Mouse (Mus musculus): ENCODE measurements around the gene Ror1. TPM values are rescaled to one million over a fixed set of nuclear protein-coding genes. Genes with fewer than 3 reads are reported as not detected.

Ror1 gene
- total and polyA plus RNA-seq, 3 experiments = 0.05 TPM; not detected in 2

DNA sequence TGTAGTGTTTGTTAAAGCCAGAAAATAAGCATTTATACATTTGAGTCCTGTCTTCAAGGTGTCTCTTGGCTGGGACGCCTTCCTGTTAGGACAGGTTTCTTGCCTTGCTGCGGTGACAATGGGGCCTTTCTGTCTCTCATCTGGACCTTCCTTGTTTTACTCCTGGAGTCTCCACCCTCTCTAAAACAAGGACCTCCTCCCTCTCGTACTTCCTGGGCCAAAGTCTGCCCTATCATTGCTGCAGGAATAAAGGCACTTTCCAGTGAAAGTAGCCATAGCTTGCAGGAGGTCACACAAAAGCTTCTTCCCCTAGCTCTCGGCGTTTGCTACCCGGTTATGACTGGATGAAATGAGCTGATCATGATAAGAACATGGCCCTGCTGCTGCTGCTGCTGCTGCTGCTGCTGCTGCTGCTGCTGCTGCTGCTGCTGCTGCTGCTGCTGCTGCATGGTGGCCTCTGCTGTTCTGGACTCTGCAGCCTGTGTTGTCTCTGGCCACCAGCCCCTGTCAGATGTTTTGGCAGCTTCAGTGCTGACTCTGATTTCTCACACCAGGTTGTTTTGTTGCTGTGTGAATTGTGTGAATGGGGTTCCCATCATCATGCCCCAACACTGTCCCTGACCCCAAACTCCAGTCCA is 92.1 kb downstream of the Ror1 start:
- no peak overlapping the region for H3K4me3 ChIP-seq (ENCODE audit: low read depth, low read length)
- no peaks in the 10 kb centered on the region for H3K9me3 ChIP-seq (replicated peaks)
- H3K4me1 ChIP-seq (ENCODE audit: insufficient read depth, low read depth, low read length) = no peaks in the 10 kb centered on the region
- no peaks in the 10 kb centered on the region for H3K27me3 ChIP-seq (ENCODE audit: insufficient read depth, low read length)
- ATAC-seq (ENCODE audit: extremely low read depth, insufficient number of reproducible peaks, low FRiP score, poor library complexity, severe bottlenecking) (no peak), DNase-seq (ENCODE audit: low spot score) (no peak)
- TF ChIP-seq GATA1 (IDR thresholded peaks at IDR 0.05; ENCODE audit: borderline replicate concordance, low read length) = no peak
- TF ChIP-seq GATA2 (IDR thresholded peaks at IDR 0.05; ENCODE audit: borderline replicate concordance, low read depth, low read length) = no peak
- TF ChIP-seq CTCF (IDR thresholded peaks at IDR 0.05; ENCODE audit: low read depth, low read length) = no peak
- TF ChIP-seq POLR2AphosphoS5 (IDR thresholded peaks at IDR 0.05; ENCODE audit: insufficient replicate concordance, low read depth, low read length) = no peak
- TF ChIP-seq TAL1 (conservative IDR thresholded peaks at IDR 0.05; ENCODE audit: low read depth, low read length) = no peak
- no peaks in the 10 kb centered on the region for H3K36me3 ChIP-seq (replicated peaks)

DNA sequence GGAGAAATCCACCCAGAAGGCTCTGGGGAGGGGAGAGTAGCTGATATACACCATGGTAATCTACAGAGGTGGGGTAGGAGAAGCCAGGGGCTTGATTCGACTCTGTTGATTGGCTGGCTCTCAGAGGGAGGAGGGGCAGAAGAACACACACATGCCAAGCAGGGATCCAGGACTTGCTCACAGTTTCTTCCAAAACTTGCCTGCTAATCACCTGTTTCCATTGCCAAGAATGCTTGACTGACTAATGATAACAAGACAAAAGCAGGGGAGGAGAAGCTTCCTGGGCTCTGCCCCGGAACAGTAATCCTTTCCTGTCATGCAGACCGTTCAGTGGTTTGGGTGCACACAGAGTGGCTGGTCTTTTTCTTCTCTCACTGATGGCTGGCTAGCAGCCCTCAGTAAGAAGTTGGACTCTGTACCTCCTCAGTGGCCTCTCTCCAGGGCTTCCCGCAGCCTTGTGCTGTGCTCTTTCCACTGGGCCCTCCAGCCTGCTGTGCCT is 92.7 kb downstream of the Ror1 start:
- ATAC-seq (ENCODE audit: extremely low read depth, insufficient number of reproducible peaks, low FRiP score, poor library complexity, severe bottlenecking) (no peak), DNase-seq (ENCODE audit: low spot score) (no peak)
- Histone ChIP-seq H3K4me3 (ENCODE audit: low read depth, low read length) (no peak overlapping the region), H3K9me3 (replicated peaks) (no peaks in the 10 kb centered on the region), H3K36me3 (replicated peaks) (no peaks in the 10 kb centered on the region), H3K27me3 (ENCODE audit: insufficient read depth, low read length) (no peaks in the 10 kb centered on the region), H3K4me1 (ENCODE audit: insufficient read depth, low read depth, low read length) (no peaks in the 10 kb centered on the region)
- TF ChIP-seq TAL1 (conservative IDR thresholded peaks at IDR 0.05; ENCODE audit: low read depth, low read length) = no peak
- TF ChIP-seq GATA2 (IDR thresholded peaks at IDR 0.05; ENCODE audit: borderline replicate concordance, low read depth, low read length) = no peak
- TF ChIP-seq POLR2AphosphoS5 (IDR thresholded peaks at IDR 0.05; ENCODE audit: insufficient replicate concordance, low read depth, low read length) = no peak
- TF ChIP-seq CTCF (IDR thresholded peaks at IDR 0.05; ENCODE audit: low read depth, low read length) = no peak
- no peak for TF ChIP-seq GATA1 (IDR thresholded peaks at IDR 0.05; ENCODE audit: borderline replicate concordance, low read length)

DNA sequence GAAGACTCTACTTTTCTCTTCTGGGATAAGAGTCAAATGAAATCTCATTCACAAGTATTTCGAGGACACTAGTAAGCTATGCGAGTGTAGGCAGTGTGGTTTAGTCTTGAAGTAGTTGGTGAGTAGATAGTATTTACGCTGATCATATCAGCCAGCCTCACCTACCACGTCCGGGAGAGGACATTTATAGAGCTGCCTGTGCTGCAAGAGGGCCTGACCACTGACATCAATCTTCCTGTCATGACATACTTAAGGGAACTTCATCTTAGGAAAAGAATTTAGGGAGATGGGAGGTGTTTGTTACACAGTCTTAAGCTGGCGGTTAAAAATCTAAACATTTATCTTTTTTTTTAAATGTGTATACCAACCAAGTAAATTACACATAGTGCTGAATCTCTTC is 95.9 kb downstream of the Ror1 start:
- DNase-seq (ENCODE audit: low spot score) (no peak), ATAC-seq (ENCODE audit: extremely low read depth, insufficient number of reproducible peaks, low FRiP score, poor library complexity, severe bottlenecking) (no peak)
- Histone ChIP-seq H3K4me1 (ENCODE audit: insufficient read depth, low read depth, low read length) (no peaks in the 10 kb centered on the region), H3K27me3 (ENCODE audit: insufficient read depth, low read length) (no peaks in the 10 kb centered on the region), H3K9me3 (replicated peaks) (no peaks in the 10 kb centered on the region), H3K36me3 (replicated peaks) (no peaks in the 10 kb centered on the region), H3K4me3 (ENCODE audit: low read depth, low read length) (no peak overlapping the region)
- TF ChIP-seq GATA2 (IDR thresholded peaks at IDR 0.05; ENCODE audit: borderline replicate concordance, low read depth, low read length) (no peak), POLR2AphosphoS5 (IDR thresholded peaks at IDR 0.05; ENCODE audit: insufficient replicate concordance, low read depth, low read length) (no peak), GATA1 (IDR thresholded peaks at IDR 0.05; ENCODE audit: borderline replicate concordance, low read length) (no peak), TAL1 (conservative IDR thresholded peaks at IDR 0.05; ENCODE audit: low read depth, low read length) (no peak), CTCF (IDR thresholded peaks at IDR 0.05; ENCODE audit: low read depth, low read length) (no peak)

DNA sequence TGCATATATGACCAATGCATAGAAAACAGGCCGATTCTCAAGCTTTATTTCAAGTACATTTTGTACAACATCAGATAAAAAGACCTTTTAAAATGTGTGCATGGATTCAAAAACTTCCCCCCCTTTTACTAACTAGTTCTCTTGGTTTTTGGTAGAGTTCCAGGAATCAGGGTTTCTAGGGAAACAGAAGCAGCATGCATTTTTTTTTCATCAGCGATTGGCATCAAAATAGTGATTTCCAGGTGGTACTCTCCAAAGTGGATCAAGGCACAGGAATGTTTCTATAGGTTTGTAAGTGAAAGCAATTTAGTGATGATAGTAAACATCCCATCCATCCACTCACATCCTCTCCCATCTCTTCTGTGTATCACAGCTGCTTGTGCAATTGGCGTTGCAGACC is 98.5 kb downstream of the Ror1 start:
- H3K9me3 ChIP-seq (replicated peaks) = no peaks in the 10 kb centered on the region
- TF ChIP-seq CTCF (IDR thresholded peaks at IDR 0.05; ENCODE audit: low read depth, low read length) (no peak), GATA2 (IDR thresholded peaks at IDR 0.05; ENCODE audit: borderline replicate concordance, low read depth, low read length) (no peak), TAL1 (conservative IDR thresholded peaks at IDR 0.05; ENCODE audit: low read depth, low read length) (no peak), GATA1 (IDR thresholded peaks at IDR 0.05; ENCODE audit: borderline replicate concordance, low read length) (no peak), POLR2AphosphoS5 (IDR thresholded peaks at IDR 0.05; ENCODE audit: insufficient replicate concordance, low read depth, low read length) (no peak)
- no peaks in the 10 kb centered on the region for H3K4me1 ChIP-seq (ENCODE audit: insufficient read depth, low read depth, low read length)
- no peak for DNase-seq (ENCODE audit: low spot score)
- H3K4me3 ChIP-seq (ENCODE audit: low read depth, low read length) = no peak overlapping the region
- H3K27me3 ChIP-seq (ENCODE audit: insufficient read depth, low read length) = no peaks in the 10 kb centered on the region
- H3K36me3 ChIP-seq (replicated peaks) = no peaks in the 10 kb centered on the region
- no peak for ATAC-seq (ENCODE audit: extremely low read depth, insufficient number of reproducible peaks, low FRiP score, poor library complexity, severe bottlenecking)

DNA sequence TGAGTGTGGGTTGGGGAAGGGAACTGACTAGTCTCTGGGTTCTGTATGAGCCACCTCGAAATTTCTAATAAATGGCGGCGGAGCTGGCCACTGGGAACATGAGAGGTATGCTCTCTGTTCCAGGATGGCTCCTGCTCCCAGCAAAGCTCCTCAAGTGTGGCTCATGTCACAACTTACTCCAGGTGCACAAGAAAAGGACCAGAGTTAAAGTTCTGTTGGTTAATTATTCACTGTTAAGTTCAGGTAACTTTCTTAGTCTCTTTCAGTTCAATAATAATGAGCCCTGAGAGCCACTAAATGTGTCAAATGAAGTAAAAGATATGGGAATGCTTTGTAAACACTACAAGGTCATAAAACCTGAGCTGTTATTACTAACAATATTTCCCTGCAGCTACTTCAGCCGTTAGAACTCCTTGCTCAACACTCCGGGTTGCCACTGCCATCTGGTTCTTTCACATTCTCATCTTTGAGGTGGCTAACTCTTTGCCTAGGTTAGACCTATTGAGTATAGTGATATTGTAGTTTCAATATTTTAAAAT is 100.7 kb downstream of the Ror1 start:
- H3K9me3 ChIP-seq (replicated peaks) = no peaks in the 10 kb centered on the region
- ATAC-seq (ENCODE audit: extremely low read depth, insufficient number of reproducible peaks, low FRiP score, poor library complexity, severe bottlenecking) (no peak), DNase-seq (ENCODE audit: low spot score) (no peak)
- H3K27me3 ChIP-seq (ENCODE audit: insufficient read depth, low read length) = no peaks in the 10 kb centered on the region
- H3K4me3 ChIP-seq (ENCODE audit: low read depth, low read length) = no peak overlapping the region
- H3K36me3 ChIP-seq (replicated peaks) = no peaks in the 10 kb centered on the region
- TF ChIP-seq CTCF (IDR thresholded peaks at IDR 0.05; ENCODE audit: low read depth, low read length) = no peak
- no peak for TF ChIP-seq GATA1 (IDR thresholded peaks at IDR 0.05; ENCODE audit: borderline replicate concordance, low read length)
- TF ChIP-seq POLR2AphosphoS5 (IDR thresholded peaks at IDR 0.05; ENCODE audit: insufficient replicate concordance, low read depth, low read length) = no peak
- no peak for TF ChIP-seq GATA2 (IDR thresholded peaks at IDR 0.05; ENCODE audit: borderline replicate concordance, low read depth, low read length)
- TF ChIP-seq TAL1 (conservative IDR thresholded peaks at IDR 0.05; ENCODE audit: low read depth, low read length) = no peak
- H3K4me1 ChIP-seq (ENCODE audit: insufficient read depth, low read depth, low read length) = no peaks in the 10 kb centered on the region

DNA sequence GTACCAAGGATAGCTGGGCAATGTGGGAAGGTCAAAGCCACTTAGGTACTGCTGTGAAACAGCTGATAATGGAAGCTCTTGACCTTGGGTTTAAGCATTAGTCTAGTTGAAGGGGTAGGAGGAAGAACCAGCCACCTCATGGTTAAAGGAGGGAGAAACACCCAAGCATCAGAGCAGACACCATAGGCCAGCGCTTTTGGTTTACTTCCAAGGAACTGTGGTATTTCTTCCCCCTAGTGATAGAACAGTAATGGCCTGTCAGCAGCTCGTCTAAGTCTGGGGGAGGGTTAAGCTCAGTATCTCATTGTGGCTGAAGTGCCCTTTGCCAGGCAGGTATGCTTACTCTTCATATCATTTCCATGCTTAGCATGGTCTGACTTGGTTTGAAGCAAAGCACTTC is 102.7 kb downstream of the Ror1 start:
- H3K4me1 ChIP-seq (ENCODE audit: insufficient read depth, low read depth, low read length) = no peaks in the 10 kb centered on the region
- no peak for ATAC-seq (ENCODE audit: extremely low read depth, insufficient number of reproducible peaks, low FRiP score, poor library complexity, severe bottlenecking)

More for the DNA sequence above, 102.7 kb downstream of the Ror1 start:
- no peak overlapping the region for H3K4me3 ChIP-seq (ENCODE audit: low read depth, low read length)
- H3K36me3 ChIP-seq (replicated peaks) = no peaks in the 10 kb centered on the region
- no peak for TF ChIP-seq TAL1 (conservative IDR thresholded peaks at IDR 0.05; ENCODE audit: low read depth, low read length)
- no peak for TF ChIP-seq POLR2AphosphoS5 (IDR thresholded peaks at IDR 0.05; ENCODE audit: insufficient replicate concordance, low read depth, low read length)
- TF ChIP-seq CTCF (IDR thresholded peaks at IDR 0.05; ENCODE audit: low read depth, low read length) = no peak
- no peak for TF ChIP-seq GATA2 (IDR thresholded peaks at IDR 0.05; ENCODE audit: borderline replicate concordance, low read depth, low read length)
- TF ChIP-seq GATA1 (IDR thresholded peaks at IDR 0.05; ENCODE audit: borderline replicate concordance, low read length) = no peak
- no peaks in the 10 kb centered on the region for H3K27me3 ChIP-seq (ENCODE audit: insufficient read depth, low read length)
- H3K9me3 ChIP-seq (replicated peaks) = no peaks in the 10 kb centered on the region
- no peak for DNase-seq (ENCODE audit: low spot score)
